Mouse (Mus musculus): Measurements from ENCODE around the gene Aig1. TPM values are rescaled to one million over a fixed set of nuclear protein-coding genes. Genes with fewer than 3 reads are reported as not detected.

The Aig1 gene
- total and polyA plus RNA-seq, 2 experiments from 2014 or later = 98.2 to 129 TPM

GRCm38 (mm10) chr10:13675033-13675379 lies 193.8 kb downstream of the Aig1 start:
- H3K27me3 ChIP-seq (ENCODE audit: insufficient read depth, low read length) = no peaks in the 10 kb centered on the region
- peak overlapping the region; percentile 64; the same call in 1 of the 2 replicates for H3K27ac ChIP-seq (ENCODE audit: low read depth, low read length)
- DNase-seq = no peak
- peak; percentile 50; the same call in 1 of the 2 replicates for ATAC-seq
- no peaks in the 10 kb centered on the region for H3K36me3 ChIP-seq (ENCODE audit: insufficient read depth)
- WGBS = 38% methylated on average over 3 of the region's 3 CpGs
- no peaks in the 10 kb centered on the region for H3K9me3 ChIP-seq (ENCODE audit: low read length)
- no peak for TF ChIP-seq CTCF (IDR thresholded peaks at IDR 0.05; ENCODE audit: low read depth)
- H3K4me3 ChIP-seq (ENCODE audit: low read depth, low read length) = no peak overlapping the region
- H3K4me2 ChIP-seq (ENCODE audit: low read depth) = no peak overlapping the region
- 0 out of 2 replicates have a peak, but pooled peaks cover 4% of the 10 kb centered on the region for H3K4me1 ChIP-seq (ENCODE audit: insufficient read depth)
- H3K9ac ChIP-seq = no peak overlapping the region

- no peak overlapping the region for H3K9ac ChIP-seq
- no peaks in the 10 kb centered on the region for H3K27me3 ChIP-seq (ENCODE audit: insufficient read depth, low read length)
- TF ChIP-seq CTCF (IDR thresholded peaks at IDR 0.05; ENCODE audit: low read depth) = no peak
- H3K36me3 ChIP-seq (ENCODE audit: insufficient read depth) = no peaks in the 10 kb centered on the region
- peak overlapping the region; percentile 64 for H3K27ac ChIP-seq (ENCODE audit: low read depth, low read length)
- 0 out of 2 replicates have a peak, but pooled peaks cover 4% of the 10 kb centered on the region for H3K4me1 ChIP-seq (ENCODE audit: insufficient read depth)
- H3K4me2 ChIP-seq (ENCODE audit: low read depth) = no peak overlapping the region
- H3K9me3 ChIP-seq (ENCODE audit: low read length) = no peaks in the 10 kb centered on the region
- ATAC-seq = peak; percentile 80
- DNase-seq = peak; percentile 52
- no peak overlapping the region for H3K4me3 ChIP-seq (ENCODE audit: low read depth, low read length)
- WGBS = 27% methylated on average over 7 of the region's 7 CpGs
Observed at GRCm38 (mm10) chr10:13674304-13675032, 194.3 kb downstream of the Aig1 start.

- H3K4me2 ChIP-seq (ENCODE audit: low read depth) = no peak overlapping the region
- WGBS = 84% methylated on average over 10 of the region's 10 CpGs
- no peak for TF ChIP-seq CTCF (IDR thresholded peaks at IDR 0.05; ENCODE audit: low read depth)
Observed at GRCm38 (mm10) chr10:13667166-13667696, 201.5 kb downstream of the Aig1 start.

GRCm38 (mm10) chr10:13663476-13663875 lies 205.3 kb downstream of the Aig1 start:
- ATAC-seq (no peak), DNase-seq (no peak)
- no peak overlapping the region for H3K4me2 ChIP-seq (ENCODE audit: low read depth)
- no peak overlapping the region for H3K4me3 ChIP-seq (ENCODE audit: low read depth, low read length)
- H3K4me1 ChIP-seq (ENCODE audit: insufficient read depth) = no peaks in the 10 kb centered on the region
- no peaks in the 10 kb centered on the region for H3K9me3 ChIP-seq (ENCODE audit: low read length)
- H3K9ac ChIP-seq = no peak overlapping the region
- H3K27me3 ChIP-seq (ENCODE audit: insufficient read depth, low read length) = no peaks in the 10 kb centered on the region
- TF ChIP-seq CTCF (IDR thresholded peaks at IDR 0.05; ENCODE audit: low read depth) = no peak
- no peaks in the 10 kb centered on the region for H3K36me3 ChIP-seq (ENCODE audit: insufficient read depth)
- H3K27ac ChIP-seq (ENCODE audit: low read depth, low read length) = no peak overlapping the region

More at GRCm38 (mm10) chr10:13667166-13667696, 201.5 kb downstream of the Aig1 start:
- H3K27ac ChIP-seq (ENCODE audit: low read depth, low read length) = no peak overlapping the region
- no peaks in the 10 kb centered on the region for H3K4me1 ChIP-seq (ENCODE audit: insufficient read depth)
- H3K4me3 ChIP-seq (ENCODE audit: low read depth, low read length) = no peak overlapping the region
- no peaks in the 10 kb centered on the region for H3K9me3 ChIP-seq (ENCODE audit: low read length)
- no peaks in the 10 kb centered on the region for H3K27me3 ChIP-seq (ENCODE audit: insufficient read depth, low read length)
- DNase-seq (no peak), ATAC-seq (no peak)
- no peaks in the 10 kb centered on the region for H3K36me3 ChIP-seq (ENCODE audit: insufficient read depth)
- no peak overlapping the region for H3K9ac ChIP-seq

GRCm38 (mm10) chr10:13659778-13660177 lies 209.0 kb downstream of the Aig1 start:
- no peak overlapping the region for H3K4me3 ChIP-seq (ENCODE audit: low read depth, low read length)
- H3K4me2 ChIP-seq (ENCODE audit: low read depth) = no peak overlapping the region
- H3K27me3 ChIP-seq (ENCODE audit: insufficient read depth, low read length) = no peaks in the 10 kb centered on the region
- no peaks in the 10 kb centered on the region for H3K9me3 ChIP-seq (ENCODE audit: low read length)
- DNase-seq (no peak), ATAC-seq (no peak; the same call in 1 of the 2 replicates)
- H3K27ac ChIP-seq (ENCODE audit: low read depth, low read length) = no peak overlapping the region
- TF ChIP-seq CTCF (IDR thresholded peaks at IDR 0.05; ENCODE audit: low read depth) = no peak
- H3K4me1 ChIP-seq (ENCODE audit: insufficient read depth) = no peaks in the 10 kb centered on the region
- no peak overlapping the region for H3K9ac ChIP-seq
- no peaks in the 10 kb centered on the region for H3K36me3 ChIP-seq (ENCODE audit: insufficient read depth)
- WGBS = 22% methylated on average over 2 of the region's 2 CpGs

- Histone ChIP-seq H3K9ac (no peak overlapping the region), H3K9me3 (ENCODE audit: low read length) (no peaks in the 10 kb centered on the region), H3K27ac (ENCODE audit: low read depth, low read length) (no peak overlapping the region), H3K4me1 (ENCODE audit: insufficient read depth) (no peaks in the 10 kb centered on the region), H3K36me3 (ENCODE audit: insufficient read depth) (no peaks in the 10 kb centered on the region), H3K27me3 (ENCODE audit: insufficient read depth, low read length) (no peaks in the 10 kb centered on the region), H3K4me3 (ENCODE audit: low read depth, low read length) (no peak overlapping the region), H3K4me2 (ENCODE audit: low read depth) (no peak overlapping the region)
- TF ChIP-seq CTCF (IDR thresholded peaks at IDR 0.05; ENCODE audit: low read depth) = no peak
- ATAC-seq = peak; percentile 34; the same call in 1 of the 2 replicates
- WGBS = 81% methylated on average over 10 of the region's 10 CpGs
- DNase-seq = no peak
Observed at GRCm38 (mm10) chr10:13653739-13654462, 214.9 kb downstream of the Aig1 start.

GRCm38 (mm10) chr10:13653326-13653725 lies 215.5 kb downstream of the Aig1 start:
- no peak for TF ChIP-seq CTCF (IDR thresholded peaks at IDR 0.05; ENCODE audit: low read depth)
- H3K9ac ChIP-seq = no peak overlapping the region
- DNase-seq (no peak), ATAC-seq (peak; percentile 27; the same call in 1 of the 2 replicates)
- H3K36me3 ChIP-seq (ENCODE audit: insufficient read depth) = no peaks in the 10 kb centered on the region
- no peaks in the 10 kb centered on the region for H3K4me1 ChIP-seq (ENCODE audit: insufficient read depth)
- WGBS = 80% methylated on average over 7 of the region's 7 CpGs
- H3K27ac ChIP-seq (ENCODE audit: low read depth, low read length) = no peak overlapping the region
- no peaks in the 10 kb centered on the region for H3K27me3 ChIP-seq (ENCODE audit: insufficient read depth, low read length)
- H3K4me2 ChIP-seq (ENCODE audit: low read depth) = no peak overlapping the region
- no peak overlapping the region for H3K4me3 ChIP-seq (ENCODE audit: low read depth, low read length)
- H3K9me3 ChIP-seq (ENCODE audit: low read length) = no peaks in the 10 kb centered on the region
